Mouse (Mus musculus): ENCODE measurements around the gene Clns1a.

The Clns1a gene

GRCm38 (mm10) chr7:97766406-97767166 lies 70.2 kb downstream of the Clns1a start:
- DNase-seq (ENCODE audit: low spot score) = no peak

DNA sequence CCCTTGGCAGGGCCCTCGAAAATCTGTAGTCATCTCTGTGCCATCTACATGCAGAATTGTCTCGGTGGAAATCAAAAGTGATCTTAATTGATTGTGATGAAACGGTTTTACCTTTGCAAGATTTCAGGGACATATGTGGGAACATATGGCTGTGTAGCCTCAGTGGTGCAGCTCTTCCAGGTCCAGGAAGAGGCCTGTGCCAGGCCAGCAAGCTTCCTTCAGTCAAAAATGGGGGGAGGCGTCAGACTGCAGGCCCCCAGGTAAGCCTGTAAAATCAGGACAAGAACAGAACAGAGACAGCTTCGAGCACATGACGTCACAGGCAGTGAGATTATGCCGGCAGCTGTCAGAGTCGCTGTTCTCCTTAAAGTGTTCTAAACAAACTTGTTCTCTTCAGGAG lies 71.4 kb downstream of the Clns1a start:
- DNase-seq (ENCODE audit: low spot score) = no peak

- no peak for DNase-seq (ENCODE audit: low spot score)
These were observed 72.6 kb downstream of the Clns1a start for GRCm38 (mm10) chr7:97769020-97769419.

All from ovary, adult 18-20 months (tissue).